Mouse (Mus musculus) embryo, embryonic 11.5 days (tissue): ENCODE measurements at regions not wholly inside any gene's neighbourhood (a gene's known extent, or its start where the extent isn't known, plus 50 kb on each side); places are given as distances from the start of the nearest gene placed in this dataset.

ENCODE experiments used
- DNase-seq: peaks from one replicate; pipeline ENCODE4 v3.0.0-alpha.2; 2012; ENCODE audit warnings: low read depth, low spot score

DNA sequence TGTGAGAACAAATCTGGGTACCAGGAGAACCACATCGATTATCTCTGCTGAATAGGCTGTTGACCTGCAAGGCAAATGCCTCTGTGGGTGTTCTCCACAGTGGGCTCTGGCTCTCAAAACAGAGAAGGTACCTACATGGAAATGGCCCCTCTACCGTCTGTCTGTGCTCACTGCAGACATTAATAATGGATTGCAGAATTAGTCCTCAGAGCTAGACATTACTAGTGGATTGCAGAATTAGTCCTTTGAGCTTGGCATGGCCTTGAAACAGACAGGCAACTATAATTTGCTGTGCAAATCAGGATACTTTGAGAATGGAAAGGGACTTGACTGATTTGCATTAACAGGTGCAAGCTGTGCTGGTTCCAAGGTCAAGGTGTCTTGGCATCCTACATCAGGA lies 77.3 kb upstream of the Gm26897 start:
- DNase-seq: no peak

DNA sequence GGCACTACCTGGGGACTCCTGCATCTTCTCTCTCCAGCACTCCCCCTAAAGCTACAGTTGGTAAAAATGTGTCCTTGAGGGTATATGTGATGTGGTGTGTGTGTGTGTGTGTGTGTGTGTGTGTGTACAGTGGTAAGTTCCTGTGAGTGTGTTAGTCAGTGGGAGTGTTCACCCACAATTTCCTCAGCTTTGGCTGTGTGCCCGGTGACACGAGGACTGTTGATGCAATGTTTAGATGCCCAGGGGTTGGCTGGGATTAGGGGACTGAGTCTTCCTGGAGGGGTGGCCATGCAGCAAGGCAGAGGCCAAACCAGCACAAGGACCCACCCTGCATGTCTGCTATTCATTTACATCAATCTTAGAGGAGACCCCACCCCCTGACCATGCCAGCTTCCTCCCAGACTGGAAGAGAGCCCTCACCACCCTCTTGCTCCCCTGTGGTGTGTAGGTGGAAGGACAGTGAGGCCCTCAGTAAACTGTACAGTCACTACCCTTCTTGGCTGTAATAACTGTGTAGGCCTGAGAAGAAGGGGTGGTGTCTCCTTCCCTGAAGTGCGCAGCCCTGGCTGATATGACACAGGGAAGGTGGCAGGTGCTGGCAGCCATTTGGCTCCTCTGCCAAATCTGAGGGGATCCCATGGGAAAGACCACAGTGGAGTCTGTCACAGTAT lies 75.8 kb upstream of the Gm26897 start:
- DNase-seq: no peak

DNA sequence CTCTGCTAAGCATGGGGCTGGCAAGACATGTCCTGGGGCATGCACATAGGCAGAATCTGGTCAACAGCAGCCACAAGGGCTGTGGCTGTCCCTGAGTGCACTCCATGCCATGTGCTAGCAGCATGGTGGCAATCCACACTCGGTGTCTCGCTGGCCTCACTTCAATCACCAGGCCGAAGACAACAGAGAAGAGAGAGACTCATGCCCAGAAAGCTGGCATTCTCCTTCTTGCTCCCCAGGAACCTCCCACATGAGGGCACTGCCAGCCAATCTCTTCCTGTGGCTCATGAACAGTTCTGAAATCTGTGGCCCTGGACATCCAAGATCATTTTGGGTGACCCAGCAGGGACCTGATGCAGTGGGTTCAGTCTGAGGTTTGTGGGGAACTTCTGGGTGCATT lies 74.5 kb upstream of the Gm26897 start:
- no peak for DNase-seq

DNA sequence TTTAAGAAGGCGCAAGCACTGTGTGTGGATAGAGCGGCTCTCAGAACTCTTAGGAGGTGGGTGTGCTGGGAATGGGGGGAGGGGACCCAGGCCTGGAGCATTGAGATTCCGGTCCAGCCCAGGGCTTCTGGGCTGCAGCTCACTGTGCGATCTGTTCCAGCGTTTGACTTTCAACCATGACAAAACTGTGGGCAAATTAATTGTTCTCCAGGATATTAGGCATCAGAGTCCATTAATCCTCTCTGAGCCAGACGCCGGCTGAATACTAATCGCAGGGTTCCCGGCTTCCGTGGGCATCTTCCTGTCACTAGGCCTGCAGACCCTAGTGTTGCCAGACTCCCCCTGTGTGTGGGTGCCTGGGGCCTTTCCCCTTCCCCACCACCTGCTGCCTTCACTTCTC lies 73.3 kb upstream of the Gm26897 start:
- DNase-seq: no peak

DNA sequence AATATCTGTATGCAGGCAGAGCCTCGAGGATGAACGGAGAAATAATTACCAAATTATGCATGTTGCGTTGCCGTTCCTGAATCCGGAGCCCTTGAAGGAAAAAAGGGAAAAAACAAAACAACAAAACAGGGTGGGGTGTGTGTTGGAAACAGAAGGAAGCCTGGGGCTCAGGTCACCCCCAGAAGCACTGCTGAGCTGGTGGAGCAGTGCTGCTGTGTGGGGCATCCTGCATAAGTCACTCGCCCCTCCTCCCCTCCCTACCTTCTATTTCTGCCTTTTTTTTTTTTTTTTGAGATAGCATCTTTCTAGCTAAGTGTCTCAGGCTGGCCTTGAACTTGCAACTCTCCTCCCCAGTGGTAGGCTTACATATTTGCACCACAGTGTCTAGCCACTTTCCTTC lies 72.8 kb upstream of the Gm26897 start:
- no peak for DNase-seq

DNA sequence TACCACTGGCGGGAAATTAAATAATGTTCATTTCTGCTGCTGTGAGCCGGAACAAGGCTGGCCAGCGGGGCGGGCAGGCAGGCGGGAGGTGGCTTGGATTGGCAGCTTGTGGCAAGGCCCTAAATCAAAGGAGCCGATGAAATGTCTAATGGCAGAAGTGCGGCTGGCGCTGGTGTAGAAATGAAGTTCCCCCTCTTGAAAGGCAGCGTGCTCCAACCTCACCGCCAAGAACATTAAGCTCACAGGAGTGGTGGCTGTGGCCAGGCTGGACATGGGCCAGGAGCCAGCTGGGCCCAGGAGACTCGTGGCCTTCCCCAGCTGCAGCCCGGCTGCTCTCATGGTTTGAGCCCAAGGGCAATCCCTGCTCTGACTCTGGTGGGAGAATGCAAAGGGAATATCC lies 71.8 kb upstream of the Gm26897 start:
- no peak for DNase-seq

DNA sequence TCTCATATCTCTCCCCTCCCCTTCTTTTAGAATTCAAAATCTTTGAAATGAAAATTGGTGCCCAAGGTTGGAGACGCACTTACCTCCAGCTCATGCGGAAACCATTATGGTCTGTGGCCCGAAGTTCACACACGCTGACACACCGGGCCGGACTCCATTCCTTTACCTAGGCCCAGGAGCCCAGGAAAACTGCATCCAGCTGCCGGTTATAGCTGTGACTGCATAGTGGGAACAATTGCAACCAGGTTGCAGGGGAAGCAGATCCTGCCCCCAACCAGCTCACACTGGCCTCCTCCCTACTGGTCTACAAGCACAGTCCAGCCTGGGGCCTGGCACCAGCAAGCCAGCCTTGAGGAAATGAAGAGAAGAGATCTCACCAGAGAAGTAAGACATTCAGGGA lies 69.9 kb upstream of the Gm26897 start:
- DNase-seq: no peak

DNA sequence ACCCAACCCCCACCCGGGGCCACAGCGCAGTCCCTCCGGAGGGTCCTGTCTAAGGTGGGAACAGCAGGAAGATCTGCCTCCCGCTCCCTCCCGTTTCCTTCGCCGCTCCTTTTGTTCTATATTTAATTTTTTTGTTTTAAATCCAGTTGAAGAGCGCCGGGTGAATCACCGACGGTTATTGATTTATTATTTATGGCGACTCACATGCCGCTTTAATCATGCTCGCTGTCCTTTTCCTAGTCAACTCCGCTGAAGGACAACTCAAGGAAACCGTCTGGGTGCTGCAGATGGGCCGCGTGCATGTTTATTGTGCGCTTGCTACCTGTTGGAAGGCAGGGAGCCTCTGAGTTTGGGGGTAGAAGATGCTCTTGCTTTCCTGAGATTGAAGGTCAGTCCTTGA lies 68.3 kb upstream of the Gm26897 start:
- no peak for DNase-seq

DNA sequence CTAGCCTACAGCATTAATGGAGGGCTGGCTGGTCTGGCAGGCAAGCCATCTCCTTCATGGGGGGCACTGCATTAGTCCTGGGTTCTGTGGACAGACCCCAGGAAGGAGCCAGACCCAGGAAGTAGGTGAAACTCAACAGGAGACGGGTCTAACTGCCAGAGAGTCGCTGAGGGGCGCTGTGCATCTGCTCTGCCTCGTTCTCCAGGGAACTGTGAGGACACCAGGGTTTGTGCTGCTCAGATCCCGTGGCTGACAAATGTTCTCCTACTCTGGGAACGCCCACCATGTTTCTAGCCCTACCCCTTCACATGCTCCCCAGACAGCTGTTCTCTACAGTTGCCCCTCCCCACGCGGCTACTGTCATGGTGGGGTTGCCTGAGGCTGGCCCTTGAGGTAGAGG lies 67.7 kb upstream of the Gm26897 start:
- no peak for DNase-seq

DNA sequence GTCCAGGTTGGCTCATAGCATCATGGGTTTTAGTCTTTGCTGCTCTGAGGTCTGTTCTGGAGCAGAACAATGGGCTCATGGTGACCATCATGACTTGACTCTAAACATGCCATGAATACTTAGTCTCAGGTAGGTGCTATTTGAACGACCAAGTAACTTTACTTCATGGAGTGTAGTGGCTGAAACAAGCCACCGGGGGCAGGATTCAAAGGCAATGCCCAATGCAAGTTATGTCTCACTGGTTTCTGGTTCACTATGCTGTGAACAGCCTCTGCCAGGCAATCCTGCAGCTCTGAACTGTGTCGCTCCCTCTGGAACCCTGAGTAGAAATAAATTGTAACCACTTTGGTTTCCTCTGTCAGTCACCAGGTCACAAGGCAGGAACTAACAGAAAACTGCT lies 65.8 kb upstream of the Gm26897 start:
- DNase-seq: no peak

DNA sequence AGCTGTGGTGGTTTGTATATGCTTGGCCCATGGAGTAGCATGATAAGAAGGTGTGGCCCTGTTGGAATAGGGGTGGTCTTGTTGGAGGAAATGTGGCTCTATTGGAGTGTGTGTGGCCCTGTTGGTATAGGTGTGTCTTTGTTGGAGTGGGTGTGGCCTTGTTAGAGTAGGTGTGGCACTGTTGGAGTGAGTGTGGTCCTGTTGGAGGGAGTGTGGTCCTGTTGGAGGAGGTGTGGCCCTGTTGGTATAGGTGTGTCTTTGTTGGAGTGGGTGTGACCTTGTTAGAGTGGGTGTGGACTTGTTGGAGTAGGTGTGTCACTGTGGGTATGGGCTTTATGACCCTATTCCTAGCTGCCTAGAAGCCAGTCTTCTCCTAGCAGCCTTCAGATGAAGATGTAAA lies 64.6 kb upstream of the Gm26897 start:
- DNase-seq: no peak

DNA sequence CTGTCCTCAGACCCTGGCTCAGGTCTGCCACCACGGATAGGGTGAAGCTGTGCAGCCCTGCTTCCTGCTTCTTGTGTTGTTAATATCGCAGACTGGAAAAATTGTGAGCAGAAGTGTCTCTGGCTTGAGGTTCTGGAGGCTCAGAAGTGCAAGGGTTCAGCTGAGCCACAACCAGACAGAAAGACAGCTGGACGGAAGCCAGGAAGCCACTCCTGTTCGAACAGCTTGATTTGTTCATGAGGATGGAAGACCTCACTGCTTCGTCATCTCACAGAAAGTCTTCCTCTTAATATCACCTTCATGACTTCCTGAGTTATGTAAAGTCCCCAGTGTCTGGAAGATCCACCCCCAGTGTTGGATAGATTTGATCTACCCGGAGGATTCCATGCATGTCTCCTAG lies 62.0 kb upstream of the Gm26897 start:
- no peak for DNase-seq

DNA sequence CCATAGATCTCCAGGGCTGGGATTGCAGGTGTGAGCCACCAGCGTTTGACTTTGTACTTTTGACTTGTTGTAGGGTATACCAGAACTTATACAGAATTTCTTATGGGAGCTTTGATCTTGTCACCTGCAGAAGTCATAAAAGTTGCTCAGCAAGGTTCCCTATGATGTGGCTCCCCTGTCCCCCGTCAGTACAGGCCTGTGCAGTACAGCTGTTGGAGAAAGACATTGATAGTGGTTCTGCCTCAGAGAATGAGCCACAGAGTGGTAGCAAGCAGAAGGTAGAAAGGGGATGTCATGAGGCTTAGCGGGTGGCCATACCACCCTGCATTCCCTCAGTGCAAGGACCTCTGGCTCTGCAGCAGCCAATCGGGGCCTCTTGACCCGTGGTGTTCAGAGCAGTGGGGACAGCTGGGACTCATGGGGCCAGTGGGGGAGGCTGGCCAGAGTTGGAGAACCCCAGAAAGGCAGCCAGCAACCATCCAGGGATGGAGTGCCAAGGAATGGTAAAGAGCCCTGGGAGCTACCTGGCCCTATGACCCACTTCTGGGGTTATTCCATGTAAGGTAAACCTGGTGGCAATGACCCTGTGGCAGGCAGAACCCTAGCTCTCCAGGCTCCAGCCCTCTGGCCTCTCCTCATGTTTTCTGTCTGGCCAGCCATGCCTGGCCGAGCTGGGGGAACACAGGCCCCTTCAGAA lies 58.6 kb upstream of the Gm26897 start:
- DNase-seq: no peak

DNA sequence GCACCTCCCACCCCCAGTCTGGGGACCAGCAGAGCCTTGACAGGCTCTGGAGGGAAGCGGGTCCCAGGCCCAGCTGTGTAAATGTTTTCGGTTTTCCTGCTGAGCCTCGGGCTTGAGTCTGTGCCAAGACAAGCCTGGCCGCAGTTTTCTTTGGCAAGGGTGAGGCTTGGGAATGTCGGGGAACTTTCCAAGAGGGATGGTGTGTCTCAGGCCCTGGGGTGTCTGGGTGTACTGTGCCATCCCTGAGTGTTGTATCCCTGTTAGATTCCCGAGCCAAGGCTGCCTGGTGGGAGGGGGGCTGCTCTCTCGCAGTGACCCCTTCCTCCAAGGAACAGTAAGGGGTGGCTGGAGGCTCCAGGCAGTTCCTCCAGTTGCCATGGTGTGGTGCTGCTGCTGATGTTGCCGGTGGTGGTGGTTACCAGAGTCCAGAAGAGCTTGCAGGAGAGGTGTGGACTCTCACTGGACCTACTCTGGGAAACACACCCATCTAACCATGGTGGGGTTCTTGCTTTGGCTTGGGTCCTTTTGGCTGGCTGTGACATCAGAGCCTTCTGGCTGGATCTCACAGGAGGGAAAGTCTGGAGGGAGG lies 58.0 kb upstream of the Gm26897 start:
- peak; percentile 51 for DNase-seq

DNA sequence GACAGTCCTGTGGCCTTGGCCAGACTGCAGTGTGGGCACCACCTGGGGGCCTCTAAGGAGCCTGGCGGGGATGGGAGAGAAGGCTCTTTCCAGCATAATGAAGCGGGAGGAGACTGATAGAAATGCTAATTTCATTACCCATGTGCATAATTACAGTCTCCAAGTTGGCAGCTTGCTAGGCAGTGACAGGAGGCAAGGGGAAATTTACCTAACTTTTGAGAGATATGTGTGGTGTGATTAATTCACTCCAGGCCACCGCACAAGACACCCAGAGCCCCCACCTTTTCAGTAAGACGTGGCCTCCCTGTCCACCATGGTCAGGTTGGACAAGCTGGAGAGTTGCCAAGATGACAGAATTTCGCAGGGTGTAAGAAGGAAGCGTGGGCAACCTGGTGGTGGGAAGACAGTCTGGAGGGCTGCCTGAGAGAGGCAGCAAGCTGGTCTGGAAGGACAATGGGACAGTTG lies 55.8 kb upstream of the Gm26897 start:
- no peak for DNase-seq

DNA sequence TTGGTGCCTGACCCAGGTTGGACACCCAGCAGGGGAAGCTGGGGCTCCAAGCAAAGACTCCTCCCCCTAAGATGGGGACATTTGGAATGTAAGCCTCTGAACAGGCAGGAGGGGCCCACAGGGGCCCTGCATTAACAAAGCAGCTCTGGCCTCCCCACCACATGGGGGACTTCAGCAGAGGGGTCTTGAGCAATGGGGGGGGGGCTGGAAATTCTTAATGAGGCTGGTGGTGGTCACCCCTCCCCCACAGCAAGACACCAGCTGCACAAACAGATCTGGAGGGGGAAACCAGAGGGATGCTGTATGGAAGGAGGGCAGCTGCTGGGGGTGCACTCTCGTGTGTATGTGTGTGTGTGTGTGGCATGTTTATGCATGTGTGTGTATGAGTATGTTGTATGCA lies 55.2 kb upstream of the Gm26897 start:
- no peak for DNase-seq

DNA sequence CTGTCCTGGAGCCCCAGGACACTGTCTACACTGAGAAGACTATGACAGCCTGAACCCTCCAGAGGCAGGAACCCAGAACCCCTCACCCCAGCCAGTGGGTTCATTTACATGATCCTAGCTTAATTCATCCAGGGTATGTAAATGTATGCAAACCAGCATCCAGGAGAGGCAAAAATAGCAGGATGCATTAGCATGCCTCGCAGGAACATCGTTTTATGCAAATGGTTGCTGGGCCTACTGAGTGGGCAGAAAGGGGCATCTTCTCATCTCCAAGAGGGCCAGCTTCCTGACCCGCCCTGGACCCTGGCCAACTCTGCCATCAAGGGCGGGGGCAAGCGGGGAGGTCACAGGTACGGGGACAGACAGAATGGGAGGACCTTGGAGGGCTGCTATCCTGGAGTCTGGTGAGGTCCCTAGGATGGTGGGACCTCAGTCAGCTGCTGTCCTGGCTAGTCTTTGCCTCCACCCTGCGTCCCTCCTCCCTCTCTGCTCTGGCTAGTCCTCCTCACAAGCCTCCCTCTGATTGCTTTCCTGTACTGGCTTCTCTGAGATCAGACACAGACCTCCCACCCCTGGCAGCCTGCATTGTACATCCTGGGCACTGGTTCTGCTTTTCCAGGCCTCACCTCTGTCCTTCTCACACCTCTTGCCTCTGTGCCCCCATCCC lies 52.2 kb upstream of the Gm26897 start:
- DNase-seq: no peak

DNA sequence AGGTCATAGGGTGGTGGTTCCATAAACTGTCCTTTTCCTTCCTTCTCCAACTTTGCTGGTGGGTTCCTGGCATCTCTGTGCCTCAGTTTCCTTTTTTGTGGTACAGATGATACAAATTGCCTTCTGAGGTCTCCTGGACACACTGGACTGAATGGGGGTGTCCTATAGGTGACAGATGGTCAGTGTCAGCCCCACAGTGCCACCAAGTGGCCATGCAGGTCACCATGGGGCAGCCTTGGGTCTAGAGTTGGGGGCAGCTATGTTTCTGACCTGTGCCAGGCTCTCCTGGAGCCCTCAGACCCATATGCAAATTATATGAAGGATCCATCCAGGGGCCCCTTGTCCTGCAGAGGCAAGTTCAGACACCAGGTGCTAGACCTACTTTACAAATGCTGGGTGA lies 50.8 kb upstream of the Gm26897 start:
- no peak for DNase-seq
